Mouse (Mus musculus) ovary, postnatal 10 days (tissue): ENCODE measurements around the gene Gm5538.

ENCODE experiments used
- DNase-seq: peaks from one replicate; pipeline ENCODE4 v3.0.0; 2022; ENCODE audit warnings: low spot score

The Gm5538 gene

DNA sequence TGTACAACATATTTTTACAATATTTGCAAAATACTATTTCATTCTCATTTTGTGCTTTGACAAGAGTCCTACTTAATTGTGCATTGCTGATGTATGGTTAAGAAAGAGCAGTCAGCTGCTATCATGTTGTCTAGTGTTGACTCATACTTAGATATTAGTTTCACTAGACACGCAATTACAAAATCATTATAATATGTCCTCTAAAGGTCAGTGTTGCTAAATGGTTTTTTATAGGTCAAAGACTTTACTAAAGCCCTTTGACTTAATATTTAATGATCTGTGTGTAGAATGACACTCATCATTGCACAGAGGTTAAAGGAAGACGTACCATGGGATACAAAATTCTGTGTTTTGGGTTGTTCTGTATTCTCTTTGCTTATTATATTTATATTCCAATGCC, at the start of gene Gm5538:
Gene Gm5538, plus strand, starts transcription at position 301 of the 400 bp plus-strand sequence.
- no peak for DNase-seq

DNA sequence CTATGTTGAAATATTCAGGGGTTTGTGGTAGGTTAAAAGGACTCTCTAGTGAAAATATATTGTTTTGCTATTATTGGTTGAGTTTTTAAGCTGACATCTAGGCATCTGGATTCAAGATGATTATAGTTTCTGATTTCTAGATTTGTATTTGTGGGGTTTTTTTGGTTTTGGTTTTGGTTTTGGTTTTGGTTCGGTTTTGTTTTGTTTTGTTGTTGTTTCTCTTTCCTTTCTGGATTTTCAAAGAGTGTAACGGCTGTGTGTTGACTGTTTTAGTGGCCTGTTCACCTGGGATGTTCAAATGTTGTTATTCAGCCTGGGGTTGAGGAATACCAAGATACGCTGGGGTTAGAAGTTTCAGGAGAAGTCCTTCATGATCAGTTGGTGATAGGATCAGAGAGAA, 32.2 kb upstream of the Gm5538 start:
- DNase-seq = no peak

DNA sequence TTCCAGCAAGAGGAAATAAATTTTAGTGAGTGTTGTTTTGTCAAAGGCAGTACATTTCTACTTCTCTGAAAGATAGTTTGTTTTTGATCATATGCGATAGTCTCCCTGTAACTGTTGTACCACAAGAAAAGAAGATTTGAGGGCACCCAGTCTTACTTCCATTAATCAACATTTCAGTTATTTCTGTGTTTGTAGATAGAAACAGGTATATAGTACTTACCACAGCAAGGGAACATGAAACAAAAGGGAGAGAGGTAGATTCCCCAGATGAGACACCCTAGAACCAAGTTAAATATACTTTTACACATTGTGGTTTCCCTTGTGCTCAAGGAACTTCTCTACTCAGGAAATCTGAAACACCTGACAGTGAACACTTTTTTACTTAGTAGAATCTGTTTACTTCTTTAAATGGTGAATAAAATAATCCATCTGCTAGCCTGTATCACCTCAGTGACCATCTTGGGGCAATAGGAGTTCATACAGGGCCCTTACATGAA, 26.9 kb upstream of the Gm5538 start:
- DNase-seq = no peak

DNA sequence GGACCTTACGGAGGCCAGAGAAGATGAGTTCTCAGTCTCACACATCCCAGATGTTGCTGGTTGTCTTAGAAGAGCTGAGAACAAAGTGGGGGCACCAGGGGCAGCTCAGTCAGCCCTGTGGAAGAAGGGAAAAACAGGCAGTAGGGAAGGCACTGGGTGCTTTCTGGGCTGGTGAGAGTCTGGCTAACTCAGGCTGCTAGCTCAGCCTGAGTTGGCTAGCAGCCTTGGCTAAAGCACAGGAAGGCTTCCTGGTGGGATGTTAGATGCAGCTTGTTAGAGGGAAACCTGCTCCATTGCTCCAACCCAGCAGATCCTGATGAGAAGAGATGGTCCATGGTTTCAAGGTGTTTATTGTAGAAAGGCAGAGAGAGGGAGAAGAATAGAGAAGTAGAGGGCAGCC, 10.3 kb downstream of the Gm5538 start:
- no peak for DNase-seq

DNA sequence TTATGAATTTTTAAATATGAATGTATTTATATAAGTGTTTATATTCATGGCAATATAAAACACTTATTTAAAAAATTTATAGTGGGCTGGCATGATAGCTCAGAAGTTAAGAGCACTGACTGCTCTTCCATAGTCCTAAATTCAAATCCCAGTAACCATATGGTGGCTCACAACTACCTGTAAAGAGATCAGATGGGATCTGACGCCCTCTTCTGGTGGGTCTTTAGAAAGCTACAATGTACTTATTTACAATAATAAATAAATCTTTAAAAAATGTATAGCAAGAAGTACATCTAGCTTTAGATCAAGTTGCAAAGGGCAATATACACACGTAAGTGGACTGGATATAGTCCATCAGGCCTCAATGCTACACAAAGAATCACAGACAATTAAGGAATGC, 14.6 kb downstream of the Gm5538 start:
- no peak for DNase-seq
